Mouse (Mus musculus) midbrain, embryonic 14.5 days (tissue): Measurements from ENCODE around the gene 6430628N08Rik. TPM values are rescaled to one million over a fixed set of nuclear protein-coding genes. Genes with fewer than 3 reads are reported as not detected.

ENCODE experiments used
- ATAC-seq: fragments of 200-750 bp; cut with Nextera tagmentation; 2 replicates; pipeline ENCODE4 v1.8.0; 2017; ENCODE audit warnings: moderate number of reproducible peaks, moderate library complexity; ENCODE audit not compliant: low FRiP score, low TSS enrichment
- DNase-seq: peaks from one replicate; pipeline ENCODE4 v3.0.0-alpha.2; 2015
- H3K27ac ChIP-seq: fragments of 300-500 bp; sonication (generic); replicated peaks from 2 replicates; pipeline ENCODE4 v1.5.1; 2014; ENCODE audit warnings: mild to moderate bottlenecking, low read depth, low read length, moderate library complexity
- H3K27me3 ChIP-seq: fragments of 300-500 bp; sonication (generic); 2 replicates; pipeline ENCODE4 v1.6.1; 2014; ENCODE audit warnings: low read length, control low read depth, mixed read lengths; ENCODE audit not compliant: control insufficient read depth, insufficient read depth
- H3K36me3 ChIP-seq: fragments of 300-500 bp; sonication (generic); 2 replicates; pipeline ENCODE4 v1.6.1; 2014; ENCODE audit warnings: low read length, control low read depth; ENCODE audit not compliant: control insufficient read depth, insufficient read depth
- H3K4me1 ChIP-seq: fragments of 300-500 bp; sonication (generic); 2 replicates; pipeline ENCODE4 v1.6.1; 2014; ENCODE audit warnings: mild to moderate bottlenecking, antibody characterized with exemption, low read length, control low read depth; ENCODE audit not compliant: control insufficient read depth, insufficient read depth
- H3K4me2 ChIP-seq: fragments of 300-500 bp; sonication (generic); 2 replicates; pipeline ENCODE4 v1.6.1; 2014; ENCODE audit warnings: mild to moderate bottlenecking, low read length, moderate library complexity
- H3K4me3 ChIP-seq: fragments of 300-500 bp; sonication (generic); replicated peaks from 2 replicates; pipeline ENCODE4 v1.5.1; 2014; ENCODE audit warnings: low read depth, low read length
- H3K9ac ChIP-seq: fragments of 300-500 bp; sonication (generic); replicated peaks from 2 replicates; pipeline ENCODE4 v1.6.1; 2014; ENCODE audit warnings: mild to moderate bottlenecking, low read length, moderate library complexity
- H3K9me3 ChIP-seq: fragments of 300-500 bp; sonication (generic); 2 replicates; pipeline ENCODE4 v1.6.1; 2016; ENCODE audit warnings: low read length, control low read depth, mixed read lengths; ENCODE audit not compliant: control insufficient read depth
- WGBS: fragments of 180-500 bp; shearing (Covaris S2); extraction: QIAGEN DNeasy Blood & Tissue Kit; methylation state at CpG from one replicate; pipeline ENCODE4 v1.1.7; 2014; 5-methylcytosine and 5-hydroxymethylcytosine counted together
- polyA plus RNA-seq: library from polyadenylated mRNA; unstranded; fragments of >200 nt; fragmentation: Nextera tagmentation; extraction: Ambion mirVana; gene quantifications from 2 replicates; pipeline ENCODE4 v1.2.1, GENCODE M21; 2014

Gene 6430628N08Rik
- polyA plus RNA-seq, 1 experiment from 2014 or later, result not detected

DNA sequence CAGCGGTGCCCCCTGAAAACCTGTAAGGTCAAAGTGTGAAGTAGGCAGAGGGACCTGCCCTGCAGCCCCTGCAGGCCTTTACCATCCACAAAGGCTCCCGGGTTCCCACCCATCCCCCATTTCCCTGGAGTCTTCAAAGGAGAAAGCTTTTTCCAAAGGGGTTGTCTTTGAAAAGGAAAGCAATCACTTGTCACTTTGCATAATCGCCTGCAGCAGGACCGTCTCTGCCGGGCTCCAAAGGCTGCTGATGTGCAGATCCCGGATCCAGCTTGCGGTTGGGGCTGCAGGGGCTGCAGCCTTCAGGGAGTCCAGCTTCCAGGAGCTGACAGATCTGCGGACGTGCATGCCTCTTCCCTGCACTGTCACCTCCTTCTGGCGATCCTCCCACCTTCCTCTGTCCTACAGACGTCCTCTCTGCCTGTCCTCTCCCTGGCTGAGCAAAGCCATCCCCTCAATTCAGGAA, 12.2 kb upstream of the 6430628N08Rik start:
- Histone ChIP-seq H3K9me3 (no peaks in the 10 kb centered on the region), H3K4me2 (peak overlapping the region; percentile 45), H3K4me1 (peaks cover 49% of the 10 kb centered on the region), H3K36me3 (0 out of 2 replicates have a peak, but pooled peaks cover 9% of the 10 kb centered on the region), H3K4me3 (no peak overlapping the region), H3K27ac (peak overlapping the region; percentile 81), H3K9ac (peak overlapping the region; percentile 34; the same call in 1 of the 2 replicates), H3K27me3 (no peaks in the 10 kb centered on the region)
- WGBS, result under 1% methylated on average over 11 of the region's 11 CpGs
- DNase-seq (peak; percentile 84), ATAC-seq (peak; percentile 57; the same call in 1 of the 2 replicates)

DNA sequence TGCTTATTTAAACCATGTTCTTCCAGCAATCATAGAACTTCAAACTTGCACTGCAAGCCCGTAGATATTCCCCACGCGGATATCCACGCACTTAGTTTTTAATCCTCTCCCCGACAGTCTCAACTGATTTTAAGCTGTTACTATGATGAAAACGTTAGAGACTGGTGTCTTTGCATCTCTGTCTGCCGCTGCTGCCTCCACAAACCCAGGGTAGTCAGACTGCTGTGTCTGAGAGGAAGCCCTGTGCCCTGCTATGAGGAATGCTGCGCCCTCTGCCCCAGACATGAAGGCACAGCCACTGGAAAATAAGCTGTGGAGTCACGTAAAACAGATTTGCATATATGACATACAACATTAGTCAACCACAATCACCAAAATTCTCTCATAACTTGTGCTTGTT, 11.6 kb upstream of the 6430628N08Rik start:
- H3K27me3 ChIP-seq, result no peaks in the 10 kb centered on the region
- 9% methylated on average over 9 of the region's 9 CpGs for WGBS
- H3K4me3 ChIP-seq, result no peak overlapping the region
- H3K9ac ChIP-seq, result no peak overlapping the region
- peak; percentile 52 for DNase-seq
- ATAC-seq, result no peak
- 0 out of 2 replicates have a peak, but pooled peaks cover 9% of the 10 kb centered on the region for H3K36me3 ChIP-seq
- H3K4me2 ChIP-seq, result peak overlapping the region; percentile 45
- peak overlapping the region; percentile 81 for H3K27ac ChIP-seq
- no peaks in the 10 kb centered on the region for H3K9me3 ChIP-seq
- peaks cover 49% of the 10 kb centered on the region for H3K4me1 ChIP-seq

DNA sequence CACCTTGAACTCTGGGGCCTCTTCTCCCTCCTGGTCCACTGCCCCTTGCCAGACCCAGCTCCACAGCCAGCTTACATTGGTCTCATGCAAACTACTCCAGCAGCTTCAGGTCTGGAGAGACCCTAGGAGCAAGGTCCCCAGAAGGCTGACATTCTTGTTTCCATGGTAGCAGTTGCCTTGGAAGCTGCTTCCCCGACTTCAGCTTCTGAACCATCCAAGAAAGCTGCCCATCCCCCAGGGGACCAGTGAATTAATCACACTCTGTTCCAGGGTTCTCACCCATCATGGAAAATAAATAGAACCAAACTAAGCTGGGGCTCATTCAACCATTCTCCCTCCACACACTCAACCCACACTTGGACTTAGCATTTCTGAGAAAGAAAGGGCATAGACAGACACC, 9.3 kb upstream of the 6430628N08Rik start:
- Histone ChIP-seq H3K4me2 (0 out of 2 replicates have a peak overlapping the region, but pooled peaks have one; percentile 7), H3K4me3 (no peak overlapping the region), H3K36me3 (no peaks in the 10 kb centered on the region), H3K9ac (no peak overlapping the region), H3K27me3 (no peaks in the 10 kb centered on the region), H3K4me1 (peaks cover 49% of the 10 kb centered on the region), H3K27ac (peak overlapping the region; percentile 65; the same call in 1 of the 2 replicates), H3K9me3 (no peaks in the 10 kb centered on the region)
- DNase-seq, result peak; percentile 88
- 0% methylated on average over 1 of the region's 1 CpGs for WGBS
- ATAC-seq, result peak; percentile 31; the same call in 1 of the 2 replicates

DNA sequence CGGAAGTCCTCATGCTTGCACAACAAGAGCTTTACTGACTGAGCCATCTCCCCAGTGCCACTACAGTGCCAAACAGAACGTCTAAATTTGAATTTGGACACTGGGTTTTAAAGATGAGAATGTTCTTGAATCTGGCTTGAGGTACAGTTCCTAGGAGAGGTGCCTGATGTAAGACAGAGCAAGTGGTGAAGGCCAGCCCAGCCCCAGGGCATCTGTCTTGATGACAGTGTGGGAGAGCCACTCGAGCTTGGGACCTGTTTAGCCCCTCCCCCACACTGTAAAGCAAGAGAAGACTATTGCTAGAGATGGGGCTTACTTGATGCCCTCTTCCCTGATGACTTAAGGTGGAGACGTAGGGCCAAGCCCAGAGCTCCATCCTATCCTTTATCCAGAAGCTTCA, 8.3 kb upstream of the 6430628N08Rik start:
- DNase-seq (no peak), ATAC-seq (no peak)
- Histone ChIP-seq H3K4me2 (no peak overlapping the region), H3K4me3 (no peak overlapping the region), H3K9ac (no peak overlapping the region), H3K27ac (no peak overlapping the region), H3K9me3 (no peaks in the 10 kb centered on the region), H3K27me3 (no peaks in the 10 kb centered on the region), H3K4me1 (peaks cover 49% of the 10 kb centered on the region), H3K36me3 (no peaks in the 10 kb centered on the region)
- 57% methylated on average over 4 of the region's 4 CpGs for WGBS

DNA sequence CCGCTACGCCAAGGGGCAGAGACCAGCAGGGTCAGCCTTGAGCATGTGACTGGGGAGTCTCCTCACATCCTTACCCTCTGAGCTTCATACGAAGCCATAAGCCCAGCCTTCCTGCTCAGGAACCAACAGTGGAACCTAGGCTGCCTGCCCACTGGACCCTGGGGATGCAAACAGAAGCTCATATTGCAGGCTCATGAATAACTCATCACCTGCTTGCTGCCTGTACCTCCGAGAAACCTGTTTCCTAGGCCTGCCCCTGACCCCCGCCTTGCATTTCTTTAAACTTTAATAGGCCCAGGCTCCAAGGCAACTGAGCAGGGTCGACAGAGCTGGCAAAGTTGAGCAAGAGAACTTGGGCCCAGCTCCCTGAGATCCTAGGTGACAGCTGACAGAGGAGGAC, 6.4 kb upstream of the 6430628N08Rik start, which contains the start of gene Kncn:
Gene Kncn (plus strand): TSS at position 379 of the 400 bp plus-strand sequence.
- ATAC-seq, result no peak

DNA sequence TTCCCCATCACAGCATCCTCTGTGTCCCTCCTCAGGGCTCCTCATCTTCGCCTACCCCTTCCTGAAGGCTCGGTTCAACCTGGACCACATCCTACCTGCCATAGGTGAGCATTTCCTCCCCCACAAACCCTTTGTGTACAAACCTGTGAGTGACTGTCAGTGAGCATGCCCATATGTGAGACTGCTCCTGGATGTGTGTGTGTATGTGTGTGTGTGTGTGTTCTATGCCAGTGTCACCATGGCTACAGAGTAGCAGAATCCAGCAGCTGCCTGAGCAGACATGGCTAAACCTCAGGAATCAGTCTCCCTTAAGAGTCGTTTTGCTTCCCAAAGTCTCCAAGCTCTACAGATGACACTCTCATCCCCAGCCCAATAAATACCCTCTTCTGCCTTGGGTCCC, 4.6 kb upstream of the 6430628N08Rik start:
- H3K9ac ChIP-seq, result no peak overlapping the region
- H3K9me3 ChIP-seq, result no peaks in the 10 kb centered on the region
- H3K4me2 ChIP-seq, result no peak overlapping the region
- H3K36me3 ChIP-seq, result no peaks in the 10 kb centered on the region
- H3K27me3 ChIP-seq, result peaks cover 12% of the 10 kb centered on the region; the same call in 1 of the 2 replicates
- peaks cover 21% of the 10 kb centered on the region for H3K4me1 ChIP-seq
- DNase-seq, result peak; percentile 70
- H3K4me3 ChIP-seq, result no peak overlapping the region
- WGBS, result 71% methylated on average over 3 of the region's 3 CpGs
- H3K27ac ChIP-seq, result no peak overlapping the region
- ATAC-seq, result no peak

More for the DNA sequence above, 6.4 kb upstream of the 6430628N08Rik start, which contains the start of gene Kncn:
- H3K4me2 ChIP-seq, result no peak within 1 kb of the TSS
- no peaks in the 10 kb centered on the region for H3K36me3 ChIP-seq
- WGBS, result 61% methylated on average over 6 of the region's 6 CpGs
- no peak within 1 kb of the TSS for H3K9ac ChIP-seq
- H3K27me3 ChIP-seq, result no peaks in the 10 kb centered on the region
- no peak within 1 kb of the TSS for H3K4me3 ChIP-seq
- H3K27ac ChIP-seq, result no peak within 1 kb of the TSS
- DNase-seq, result no peak
- peaks cover 30% of the 10 kb centered on the region for H3K4me1 ChIP-seq
- H3K9me3 ChIP-seq, result no peaks in the 10 kb centered on the region

DNA sequence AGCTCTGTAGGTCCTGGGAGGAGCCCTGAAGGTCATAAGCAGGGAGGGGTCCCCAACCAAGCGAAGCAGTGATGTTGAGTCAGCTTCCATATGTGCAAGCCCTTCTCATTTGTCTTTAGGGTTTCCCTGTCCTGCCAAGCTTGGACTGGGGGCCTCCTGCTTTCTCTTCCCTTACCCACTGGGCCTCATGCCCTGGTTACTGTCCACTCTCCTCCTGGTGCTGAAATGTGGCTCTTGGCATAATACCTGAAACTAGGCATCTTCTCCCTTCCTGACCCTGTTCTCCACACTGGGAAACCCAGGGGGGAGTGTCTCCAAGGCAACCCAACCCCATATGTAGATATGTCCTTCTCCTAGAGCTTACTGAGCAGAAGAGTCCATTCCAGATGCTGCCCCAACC, 3.6 kb upstream of the 6430628N08Rik start:
- ATAC-seq, result no peak
- WGBS, result 73% methylated on average over 1 of the region's 1 CpGs
- H3K27ac ChIP-seq, result no peak overlapping the region

DNA sequence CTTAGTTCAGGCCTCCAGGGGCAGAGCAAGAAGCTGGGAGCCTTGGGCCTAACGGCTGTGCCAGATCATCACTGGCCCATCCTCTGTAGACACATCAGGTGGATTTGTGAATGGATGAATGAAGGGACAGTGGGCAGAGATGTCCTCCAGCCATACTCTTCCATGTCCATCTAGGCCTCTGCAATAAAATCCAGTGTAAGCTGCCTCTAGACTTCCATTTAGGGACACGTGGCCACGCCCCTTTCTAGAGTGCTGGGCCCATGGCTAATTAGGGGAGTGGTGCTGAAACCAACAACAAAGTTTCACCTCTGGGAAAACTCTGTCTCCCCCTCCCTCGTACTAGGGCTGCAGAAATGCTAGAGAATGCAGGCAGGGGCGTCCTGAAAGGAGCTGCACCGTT, 399 bp upstream of the 6430628N08Rik start:
- Histone ChIP-seq H3K4me1 (peaks cover 8% of the 10 kb centered on the region), H3K27me3 (peaks cover 24% of the 10 kb centered on the region), H3K9ac (0 out of 2 replicates have a peak overlapping the region, but pooled peaks have one; percentile 44), H3K36me3 (no peaks in the 10 kb centered on the region), H3K27ac (no peak overlapping the region), H3K9me3 (no peaks in the 10 kb centered on the region), H3K4me2 (peak overlapping the region; percentile 62), H3K4me3 (peak overlapping the region; percentile 28)
- ATAC-seq, result peak; percentile 15; the same call in 1 of the 2 replicates
- WGBS, result 15% methylated on average over 6 of the region's 6 CpGs
- no peak for DNase-seq

More for the DNA sequence above, 3.6 kb upstream of the 6430628N08Rik start:
- Histone ChIP-seq H3K27me3 (peaks cover 22% of the 10 kb centered on the region), H3K9me3 (no peaks in the 10 kb centered on the region), H3K4me1 (peaks cover 11% of the 10 kb centered on the region), H3K9ac (no peak overlapping the region), H3K4me2 (no peak overlapping the region), H3K4me3 (no peak overlapping the region), H3K36me3 (no peaks in the 10 kb centered on the region)
- no peak for DNase-seq

DNA sequence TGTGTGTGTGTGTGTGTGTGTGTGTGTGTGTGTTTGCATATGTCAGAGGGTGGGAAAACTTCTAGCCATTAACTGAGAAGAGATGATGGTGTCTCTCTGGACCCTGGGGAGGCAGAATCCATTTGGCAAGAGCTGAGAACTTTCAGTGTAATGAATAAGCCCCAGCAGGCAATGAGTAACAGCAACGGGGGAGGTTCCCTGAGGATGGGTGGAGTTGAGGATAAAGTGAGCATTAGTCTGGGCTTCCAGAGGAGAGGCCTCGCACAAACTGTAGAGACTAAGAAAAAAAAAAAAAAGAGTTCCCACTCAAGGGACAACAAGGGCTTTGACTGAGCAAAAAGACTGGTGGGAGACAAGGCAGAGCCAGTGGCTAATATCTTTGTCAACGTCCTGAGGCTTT, 3.8 kb downstream of the 6430628N08Rik start:
- no peak overlapping the region for H3K9ac ChIP-seq
- H3K27me3 ChIP-seq, result peaks cover 53% of the 10 kb centered on the region
- no peak overlapping the region for H3K4me3 ChIP-seq
- H3K36me3 ChIP-seq, result no peaks in the 10 kb centered on the region
- H3K9me3 ChIP-seq, result no peaks in the 10 kb centered on the region
- WGBS, result 13% methylated on average over 3 of the region's 3 CpGs
- H3K27ac ChIP-seq, result no peak overlapping the region
- H3K4me2 ChIP-seq, result no peak overlapping the region
- H3K4me1 ChIP-seq, result peaks cover 18% of the 10 kb centered on the region
- no peak for ATAC-seq
- DNase-seq, result no peak
